Mouse (Mus musculus) forebrain, embryonic 11.5 days (tissue): Measurements from ENCODE around the gene Pum1. TPM values are rescaled to one million over a fixed set of nuclear protein-coding genes. Genes with fewer than 3 reads are reported as not detected.
"Not testable (repeated sequence)": the region's sequence is repeated elsewhere in the genome, so short reads cannot be mapped to it uniquely, and the experiment has no call there.

ENCODE experiments used
- ATAC-seq: fragments of 200-750 bp; cut with Nextera tagmentation; replicated peaks from 2 replicates; pipeline ENCODE4 v1.8.0; 2017; ENCODE audit warnings: moderate TSS enrichment; ENCODE audit not compliant: low FRiP score
- DNase-seq: peaks from one replicate; pipeline ENCODE4 v3.0.0-alpha.2; 2017; ENCODE audit warnings: low spot score
- H3K27ac ChIP-seq: fragments of 300-500 bp; sonication (generic); 2 replicates; pipeline ENCODE4 v1.5.1; 2014; ENCODE audit warnings: low read depth, low read length
- H3K27me3 ChIP-seq: fragments of 300-500 bp; sonication (generic); 2 replicates; pipeline ENCODE4 v1.6.1; 2014; ENCODE audit warnings: mild to moderate bottlenecking, low read length, mixed read lengths; ENCODE audit not compliant: control insufficient read depth, insufficient read depth
- H3K36me3 ChIP-seq: fragments of 300-500 bp; sonication (generic); 2 replicates; pipeline ENCODE4 v1.6.1; 2014; ENCODE audit warnings: mild to moderate bottlenecking, low read length, moderate library complexity, mixed read lengths; ENCODE audit not compliant: control insufficient read depth, insufficient read depth
- H3K4me1 ChIP-seq: fragments of 300-500 bp; sonication (generic); replicated peaks from 2 replicates; pipeline ENCODE4 v1.6.1; 2014; ENCODE audit warnings: low read length, mixed read lengths; ENCODE audit not compliant: control insufficient read depth, insufficient read depth
- H3K4me2 ChIP-seq: fragments of 300-500 bp; sonication (generic); 2 replicates; pipeline ENCODE4 v1.6.1; 2014; ENCODE audit warnings: low read depth, mild to moderate bottlenecking, low read length, moderate library complexity, mixed read lengths; ENCODE audit not compliant: severe bottlenecking
- H3K4me3 ChIP-seq: fragments of 300-500 bp; sonication (generic); 2 replicates; pipeline ENCODE4 v1.5.1; 2014; ENCODE audit warnings: low read depth, low read length
- H3K9ac ChIP-seq: fragments of 300-500 bp; sonication (generic); 2 replicates; pipeline ENCODE4 v1.6.1; 2014; ENCODE audit warnings: low read length
- H3K9me3 ChIP-seq: fragments of 300-500 bp; sonication (generic); 2 replicates; pipeline ENCODE4 v1.6.1; 2016; ENCODE audit warnings: low read length, mixed read lengths; ENCODE audit not compliant: control insufficient read depth
- WGBS: fragments of 180-500 bp; shearing (Covaris S2); extraction: QIAGEN DNeasy Blood & Tissue Kit; methylation state at CpG from one replicate; pipeline ENCODE4 v1.1.7; 2014; 5-methylcytosine and 5-hydroxymethylcytosine counted together
- polyA plus RNA-seq: library from polyadenylated mRNA; unstranded; fragments of >200 nt; fragmentation: Nextera tagmentation; extraction: Ambion mirVana; gene quantifications from 2 replicates; pipeline ENCODE4 v1.2.1, GENCODE M21; 2014

The Pum1 gene
- polyA plus RNA-seq, 1 experiment from 2014 or later = 131 TPM

DNA sequence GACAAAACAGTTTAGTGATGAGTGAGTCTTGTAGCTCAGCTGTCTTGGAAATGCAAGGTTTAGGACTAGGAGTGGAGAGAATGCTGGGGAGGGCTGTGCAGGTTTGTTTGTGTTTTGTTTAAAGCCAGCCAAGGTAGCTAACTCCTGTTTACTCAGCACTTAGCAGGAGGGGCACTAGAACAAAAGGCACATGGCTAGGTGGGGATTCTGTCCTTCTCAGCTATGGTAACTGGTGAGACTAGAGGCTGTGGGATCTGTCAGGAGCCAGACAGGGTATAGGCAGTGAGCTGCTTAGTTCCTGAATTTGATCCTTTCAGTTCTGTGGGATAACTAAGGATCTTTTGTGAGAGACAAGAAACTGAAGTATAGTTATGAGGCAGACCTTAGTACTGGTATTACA, 9.0 kb downstream of the Pum1 start:
- 0 out of 2 replicates have a peak, but pooled peaks cover 2% of the 10 kb centered on the region for H3K4me1 ChIP-seq
- no peak overlapping the region for H3K27ac ChIP-seq
- H3K4me2 ChIP-seq = no peak overlapping the region
- no peak overlapping the region for H3K4me3 ChIP-seq
- peaks cover 12% of the 10 kb centered on the region for H3K36me3 ChIP-seq
- ATAC-seq = no peak
- H3K27me3 ChIP-seq = no peaks in the 10 kb centered on the region
- no peaks in the 10 kb centered on the region for H3K9me3 ChIP-seq
- no peak for DNase-seq
- H3K9ac ChIP-seq = no peak overlapping the region

DNA sequence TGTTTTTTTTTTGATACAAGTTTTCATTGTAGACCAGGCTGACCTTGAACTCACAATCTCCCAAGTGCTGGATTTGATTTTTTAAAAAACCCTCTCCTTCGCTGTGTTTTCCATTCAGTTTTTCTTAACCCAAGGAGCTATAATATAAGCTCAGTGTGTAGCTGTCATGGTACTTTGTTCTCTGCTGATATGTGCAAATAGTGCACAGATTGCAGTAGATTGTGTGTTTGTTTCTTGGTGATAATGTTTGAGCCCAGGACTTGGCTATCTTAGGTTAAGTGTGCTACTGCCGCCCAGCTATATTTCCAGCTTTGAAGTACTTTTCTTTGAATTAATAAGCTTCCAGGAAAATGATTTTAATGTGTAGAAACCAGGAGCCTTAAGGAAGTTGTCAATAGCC, 13.6 kb downstream of the Pum1 start:
- no peak for ATAC-seq
- Histone ChIP-seq H3K4me3 (no peak overlapping the region), H3K36me3 (peaks cover 13% of the 10 kb centered on the region), H3K27me3 (no peaks in the 10 kb centered on the region), H3K4me2 (no peak overlapping the region), H3K9me3 (no peaks in the 10 kb centered on the region), H3K4me1 (0 out of 2 replicates have a peak, but pooled peaks cover 2% of the 10 kb centered on the region), H3K9ac (no peak overlapping the region), H3K27ac (no peak overlapping the region)
- DNase-seq = no peak
- WGBS = 92% methylated on average over 2 of the region's 2 CpGs

DNA sequence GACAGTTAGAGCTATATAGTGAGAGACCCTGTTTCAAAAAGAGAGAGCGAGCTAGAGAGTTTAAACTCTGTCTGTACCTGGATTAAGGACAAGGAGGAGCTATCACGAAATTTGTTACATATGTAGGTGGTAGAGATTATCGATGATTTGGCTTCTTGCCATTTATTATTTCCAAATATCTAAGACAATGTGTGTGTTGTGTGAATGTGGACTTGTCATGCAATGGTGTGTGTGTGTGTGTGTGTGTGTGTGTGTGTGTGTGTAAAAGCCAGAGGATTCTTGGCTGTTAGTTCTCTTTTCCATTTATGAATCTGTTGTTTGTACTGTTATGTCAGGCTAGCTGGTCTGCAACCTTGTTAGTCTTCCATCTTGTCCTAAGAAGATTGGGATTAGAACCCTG, 15.0 kb downstream of the Pum1 start:
- Histone ChIP-seq H3K36me3 (peaks cover 10% of the 10 kb centered on the region; the same call in 1 of the 2 replicates), H3K27me3 (no peaks in the 10 kb centered on the region), H3K4me3 (no peak overlapping the region), H3K9ac (no peak overlapping the region), H3K4me2 (no peak overlapping the region), H3K27ac (no peak overlapping the region), H3K4me1 (0 out of 2 replicates have a peak, but pooled peaks cover 2% of the 10 kb centered on the region), H3K9me3 (no peaks in the 10 kb centered on the region)
- no peak for DNase-seq
- ATAC-seq = no peak
- WGBS = 97% methylated on average over 3 of the region's 3 CpGs

DNA sequence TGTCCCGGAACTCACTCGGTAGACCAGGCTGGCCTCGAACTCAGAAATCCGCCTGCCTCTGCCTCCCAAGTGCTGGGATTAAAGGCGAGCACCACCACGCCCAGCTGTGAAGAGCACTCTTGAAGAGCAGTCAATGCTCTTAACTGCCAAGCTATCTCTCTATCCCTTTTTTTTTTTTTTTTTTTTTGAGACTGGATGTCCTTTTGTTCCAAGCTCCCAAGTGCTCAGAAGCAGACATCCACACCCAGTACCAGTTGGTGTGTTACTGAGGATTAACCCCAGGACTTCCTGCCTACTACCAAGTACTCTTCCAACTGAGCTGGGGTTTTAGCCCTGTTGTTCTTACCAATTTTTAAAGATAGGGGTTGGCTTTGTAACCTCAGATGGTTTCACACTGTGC, 17.6 kb downstream of the Pum1 start:
- H3K27ac ChIP-seq = no peak overlapping the region
- DNase-seq = no peak
- peaks cover 6% of the 10 kb centered on the region; the same call in 1 of the 2 replicates for H3K36me3 ChIP-seq
- WGBS = 95% methylated on average over 6 of the region's 6 CpGs
- H3K4me3 ChIP-seq = no peak overlapping the region
- no peak for ATAC-seq
- no peak overlapping the region for H3K4me2 ChIP-seq
- no peak overlapping the region for H3K9ac ChIP-seq
- 0 out of 2 replicates have a peak, but pooled peaks cover 2% of the 10 kb centered on the region for H3K4me1 ChIP-seq
- no peaks in the 10 kb centered on the region for H3K27me3 ChIP-seq
- no peaks in the 10 kb centered on the region for H3K9me3 ChIP-seq

DNA sequence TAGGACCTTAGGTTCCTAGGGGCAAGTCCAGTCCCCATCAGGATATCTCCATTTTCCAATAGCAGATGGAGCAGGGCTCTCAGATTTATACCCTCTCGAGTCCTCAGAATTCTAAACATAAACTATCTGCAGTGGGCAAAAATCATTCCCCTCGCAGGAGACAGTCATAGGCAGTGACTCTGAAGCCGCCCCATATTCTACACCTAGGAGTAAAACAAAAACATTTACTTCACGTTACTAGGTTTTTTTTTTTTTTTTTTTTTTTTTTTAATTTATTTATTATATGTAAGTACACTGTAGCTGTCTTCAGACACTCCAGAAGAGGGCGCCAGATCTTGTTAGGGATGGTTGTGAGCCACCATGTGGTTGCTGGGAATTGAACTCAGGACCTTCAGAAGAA, 19.9 kb downstream of the Pum1 start:
- not testable (repeated sequence) for H3K4me3 ChIP-seq, H3K27ac ChIP-seq, H3K36me3 ChIP-seq, DNase-seq, H3K9me3 ChIP-seq, H3K27me3 ChIP-seq, H3K4me1 ChIP-seq, H3K4me2 ChIP-seq, H3K9ac ChIP-seq, ATAC-seq
- 83% methylated on average over 5 of the region's 5 CpGs for WGBS

DNA sequence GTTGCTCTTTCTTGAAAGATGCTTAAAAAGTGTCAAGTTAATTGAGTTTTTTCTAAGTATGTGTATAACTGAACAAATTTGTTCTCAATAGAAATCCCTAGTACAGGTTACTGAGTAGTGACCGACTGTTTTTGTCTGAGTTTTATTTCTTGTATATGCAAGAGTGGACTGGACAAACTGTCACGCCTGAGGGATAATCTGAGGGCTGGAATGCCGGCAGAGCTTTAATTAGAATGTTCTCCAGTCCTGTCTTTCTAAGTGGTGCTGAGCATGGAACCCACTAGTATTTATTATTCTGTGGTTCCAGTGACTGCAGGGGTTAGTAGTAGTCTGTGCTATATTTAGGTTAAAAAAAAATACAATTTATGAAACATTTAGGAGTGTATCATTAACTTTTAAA, 30.8 kb downstream of the Pum1 start:
- Histone ChIP-seq H3K4me1 (no peaks in the 10 kb centered on the region), H3K9me3 (no peaks in the 10 kb centered on the region), H3K36me3 (no peaks in the 10 kb centered on the region; the same call in 1 of the 2 replicates), H3K4me3 (no peak overlapping the region), H3K9ac (no peak overlapping the region), H3K27me3 (no peaks in the 10 kb centered on the region), H3K27ac (no peak overlapping the region), H3K4me2 (no peak overlapping the region)
- no peak for DNase-seq
- ATAC-seq = no peak
- 90% methylated on average over 3 of the region's 3 CpGs for WGBS

DNA sequence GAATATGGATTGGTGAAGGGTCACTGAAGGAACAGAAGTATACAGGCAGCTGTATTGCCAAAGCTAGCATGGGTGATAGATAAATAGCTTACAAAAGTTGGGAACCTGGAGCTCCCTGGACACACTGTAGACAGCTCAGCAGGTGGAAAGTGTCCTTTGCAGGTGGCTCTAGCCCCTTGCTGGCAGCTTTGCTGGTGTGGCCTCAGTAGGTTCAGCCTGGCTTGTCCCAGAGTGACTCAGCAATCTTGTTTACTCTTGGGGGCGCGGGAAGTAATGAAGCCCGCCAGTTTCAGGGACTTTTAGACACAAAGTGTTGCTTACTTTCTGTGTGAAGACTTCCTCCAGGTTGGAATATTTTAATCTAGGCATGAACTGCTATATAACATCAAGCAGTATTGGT, 31.9 kb downstream of the Pum1 start:
- Histone ChIP-seq H3K4me3 (no peak overlapping the region), H3K4me2 (no peak overlapping the region), H3K27ac (no peak overlapping the region), H3K36me3 (no peaks in the 10 kb centered on the region; the same call in 1 of the 2 replicates), H3K9me3 (no peaks in the 10 kb centered on the region), H3K9ac (no peak overlapping the region), H3K27me3 (no peaks in the 10 kb centered on the region), H3K4me1 (no peaks in the 10 kb centered on the region)
- no peak for DNase-seq
- WGBS = 94% methylated on average over 3 of the region's 3 CpGs
- ATAC-seq = no peak

DNA sequence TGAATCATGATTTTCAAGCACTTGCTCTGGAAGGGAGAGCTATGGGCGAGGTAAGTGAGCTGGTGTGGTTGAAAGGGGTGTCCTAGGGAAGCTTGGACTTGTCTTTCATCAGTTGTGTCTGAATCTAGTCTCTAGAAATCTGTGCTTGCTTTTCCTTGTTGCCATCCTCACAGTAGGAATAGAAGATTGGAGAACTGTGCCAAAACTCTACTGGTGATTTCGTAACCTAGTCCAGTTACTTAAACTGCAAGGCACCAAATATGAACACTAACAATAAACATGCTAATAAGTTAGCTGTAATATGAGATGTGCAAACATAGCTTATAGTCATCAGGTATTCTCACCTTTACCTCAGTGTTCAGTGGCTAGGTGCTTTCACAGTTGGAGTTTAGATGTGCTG, 37.9 kb downstream of the Pum1 start:
- DNase-seq (no peak), ATAC-seq (no peak)
- Histone ChIP-seq H3K4me1 (0 out of 2 replicates have a peak, but pooled peaks cover 2% of the 10 kb centered on the region), H3K4me3 (no peak overlapping the region), H3K9ac (no peak overlapping the region), H3K36me3 (peaks cover 3% of the 10 kb centered on the region; the same call in 1 of the 2 replicates), H3K4me2 (no peak overlapping the region), H3K27ac (no peak overlapping the region), H3K27me3 (no peaks in the 10 kb centered on the region), H3K9me3 (no peaks in the 10 kb centered on the region)
- 91% methylated on average over 2 of the region's 2 CpGs for WGBS

DNA sequence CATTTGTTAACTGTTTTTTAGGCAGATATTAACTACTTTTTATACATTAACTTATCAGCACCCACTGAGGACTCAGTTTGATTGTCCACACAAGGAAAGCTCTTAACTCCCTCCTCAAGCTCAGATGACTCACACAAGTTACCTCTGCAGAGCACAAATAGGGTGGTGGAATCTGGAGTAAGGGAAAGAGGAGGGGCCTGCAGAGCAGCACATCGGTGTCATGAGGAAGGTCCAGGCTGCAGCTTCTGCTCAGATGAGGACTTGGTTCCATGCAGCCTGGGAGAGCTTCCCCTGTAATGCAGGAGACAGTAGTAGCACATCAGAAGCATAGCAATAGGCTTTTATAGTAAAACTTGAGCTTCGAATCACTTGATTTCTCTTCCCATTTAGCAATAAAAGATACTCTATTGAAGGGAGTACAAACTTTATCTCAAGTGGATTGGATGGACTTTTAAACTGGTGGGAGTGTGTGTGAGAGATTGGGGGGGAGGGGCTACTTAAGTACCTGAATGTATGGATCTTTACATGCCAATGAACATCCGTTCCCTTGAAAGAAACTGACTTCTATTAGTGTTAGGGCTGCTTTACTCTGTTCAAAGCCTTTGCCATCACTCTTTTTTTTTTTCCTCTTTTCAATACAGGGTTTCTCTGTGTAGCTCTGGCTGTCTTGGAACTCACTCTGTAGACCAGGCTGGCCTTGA, 39.9 kb downstream of the Pum1 start:
- H3K27ac ChIP-seq = no peak overlapping the region
- no peak for ATAC-seq

More for the DNA sequence above, 39.9 kb downstream of the Pum1 start:
- DNase-seq = no peak
- Histone ChIP-seq H3K36me3 (peaks cover 3% of the 10 kb centered on the region; the same call in 1 of the 2 replicates), H3K9me3 (no peaks in the 10 kb centered on the region), H3K4me2 (no peak overlapping the region), H3K4me1 (0 out of 2 replicates have a peak, but pooled peaks cover 2% of the 10 kb centered on the region), H3K4me3 (no peak overlapping the region), H3K27me3 (no peaks in the 10 kb centered on the region), H3K9ac (no peak overlapping the region)
- 90% methylated on average over 3 of the region's 3 CpGs for WGBS
